Mouse (Mus musculus) cerebellum, adult 2 months (tissue): ENCODE results near the gene Olfr324.

Source experiments
- CTCF ChIP-seq: fragments of 200-500 bp; IDR thresholded peaks from 2 replicates; pipeline ENCODE4 v1.5.1; 2011; ENCODE audit warnings: low read depth, mild to moderate bottlenecking, control low read depth, low read length, moderate library complexity, borderline replicate concordance; ENCODE audit not compliant: insufficient read depth
- POLR2A ChIP-seq: fragments of 200-500 bp; IDR thresholded peaks from 2 replicates; pipeline ENCODE4 v1.6.1; 2011; ENCODE audit warnings: low read length, control low read depth, borderline replicate concordance; ENCODE audit not compliant: insufficient read depth

GRCm38 (mm10) chr11:58606177-58606919 lies 11.4 kb downstream of the Olfr324 start:
- no peak for TF ChIP-seq POLR2A
- no peak for TF ChIP-seq CTCF
